Mouse (Mus musculus) CD8-positive naive resting alpha-beta T cell, adult 2 months (primary cell): ENCODE measurements around the gene Lipi.
A peak's percentile ranks its signal among the peaks of the same experiment; 100 is the strongest.

Experiments
- DNase-seq, 2 experiments: peaks; one replicate each; pipeline ENCODE4 v3.0.0; 2022; ENCODE audit warnings: low read depth in 2 of 2, low spot score in 2 of 2

The Lipi gene

GRCm38 (mm10) chr16:75585961-75586360, at the start of gene Lipi:
Gene Lipi, minus strand, starts transcription at chr16:75586061.
- no peak for DNase-seq

GRCm38 (mm10) chr16:75627862-75628261, 42.0 kb upstream of the Lipi start:
- DNase-seq, result no peak

GRCm38 (mm10) chr16:75617651-75618349, 31.9 kb upstream of the Lipi start:
- peak in 1 of 2 experiments; percentile 23 for DNase-seq

- DNase-seq, result no peak
These were observed 26.7 kb upstream of the Lipi start for GRCm38 (mm10) chr16:75612561-75612960.

GRCm38 (mm10) chr16:75606415-75606814, 20.6 kb upstream of the Lipi start:
- DNase-seq, result no peak

GRCm38 (mm10) chr16:75593501-75594183, 7.8 kb upstream of the Lipi start:
- no peak for DNase-seq

GRCm38 (mm10) chr16:75592671-75593500, 7.0 kb upstream of the Lipi start, which contains the start of gene Rbm11:
Gene Rbm11, plus strand, starts transcription at chr16:75592844.
- DNase-seq, result peak; percentile 20 to 44

GRCm38 (mm10) chr16:75586466-75586865, 605 bp upstream of the Lipi start:
- DNase-seq, result no peak

GRCm38 (mm10) chr16:75582279-75582678, 3.6 kb downstream of the Lipi start:
- no peak for DNase-seq

GRCm38 (mm10) chr16:75562910-75563309, 23.0 kb downstream of the Lipi start:
- no peak for DNase-seq

- DNase-seq, result no peak
These were observed 40.6 kb downstream of the Lipi start for GRCm38 (mm10) chr16:75545310-75545709.

GRCm38 (mm10) chr16:75537784-75538565, 47.9 kb downstream of the Lipi start:
- DNase-seq, result no peak

- no peak for DNase-seq
These were observed 54.2 kb downstream of the Lipi start for GRCm38 (mm10) chr16:75531705-75532104.

GRCm38 (mm10) chr16:75496568-75496967, 89.3 kb downstream of the Lipi start:
- no peak for DNase-seq
